Mouse (Mus musculus): ENCODE measurements around the gene Trim65. TPM values are rescaled to one million over a fixed set of nuclear protein-coding genes. Genes with fewer than 3 reads are reported as not detected.

Gene Trim65
- polyA plus RNA-seq, 1 experiment from 2014 or later = 7.7 TPM

- WGBS = 91% methylated on average over 2 of the region's 2 CpGs
- no peak overlapping the region for H3K4me2 ChIP-seq (ENCODE audit: low read depth, low read length)
- no peak overlapping the region for H3K27ac ChIP-seq (ENCODE audit: low read length)
These were observed 25.9 kb downstream of the Trim65 start for GRCm38 (mm10) chr11:116105065-116105464.

GRCm38 (mm10) chr11:116104006-116104646 lies 26.8 kb downstream of the Trim65 start:
- H3K4me1 ChIP-seq (ENCODE audit: control insufficient read depth, insufficient read depth, low read length) = peaks cover 80% of the 10 kb centered on the region
- 37% methylated on average over 14 of the region's 14 CpGs for WGBS
- ATAC-seq = peak; percentile 68
- no peaks in the 10 kb centered on the region for H3K9me3 ChIP-seq (ENCODE audit: control insufficient read depth, low read length)
- no peaks in the 10 kb centered on the region for H3K36me3 ChIP-seq (ENCODE audit: control insufficient read depth, insufficient read depth, low read length)
- H3K4me2 ChIP-seq (ENCODE audit: low read depth, low read length) = no peak overlapping the region
- H3K9ac ChIP-seq (ENCODE audit: low read depth, low read length) = peak overlapping the region; percentile 17; the same call in 1 of the 2 replicates
- H3K27ac ChIP-seq (ENCODE audit: low read length) = peak overlapping the region; percentile 70
- H3K27me3 ChIP-seq (replicated peaks; ENCODE audit: control insufficient read depth, insufficient read depth, low read length) = peaks cover 20% of the 10 kb centered on the region; the same call in 1 of the 2 replicates
- no peak overlapping the region for H3K4me3 ChIP-seq (ENCODE audit: low read length)

More at GRCm38 (mm10) chr11:116105065-116105464, 25.9 kb downstream of the Trim65 start:
- H3K4me3 ChIP-seq (ENCODE audit: low read length) = no peak overlapping the region
- H3K9me3 ChIP-seq (ENCODE audit: control insufficient read depth, low read length) = no peaks in the 10 kb centered on the region
- ATAC-seq = no peak
- H3K27me3 ChIP-seq (replicated peaks; ENCODE audit: control insufficient read depth, insufficient read depth, low read length) = peaks cover 29% of the 10 kb centered on the region; the same call in 1 of the 2 replicates
- peaks cover 84% of the 10 kb centered on the region for H3K4me1 ChIP-seq (ENCODE audit: control insufficient read depth, insufficient read depth, low read length)
- no peak overlapping the region for H3K9ac ChIP-seq (ENCODE audit: low read depth, low read length)
- H3K36me3 ChIP-seq (ENCODE audit: control insufficient read depth, insufficient read depth, low read length) = no peaks in the 10 kb centered on the region

DNA sequence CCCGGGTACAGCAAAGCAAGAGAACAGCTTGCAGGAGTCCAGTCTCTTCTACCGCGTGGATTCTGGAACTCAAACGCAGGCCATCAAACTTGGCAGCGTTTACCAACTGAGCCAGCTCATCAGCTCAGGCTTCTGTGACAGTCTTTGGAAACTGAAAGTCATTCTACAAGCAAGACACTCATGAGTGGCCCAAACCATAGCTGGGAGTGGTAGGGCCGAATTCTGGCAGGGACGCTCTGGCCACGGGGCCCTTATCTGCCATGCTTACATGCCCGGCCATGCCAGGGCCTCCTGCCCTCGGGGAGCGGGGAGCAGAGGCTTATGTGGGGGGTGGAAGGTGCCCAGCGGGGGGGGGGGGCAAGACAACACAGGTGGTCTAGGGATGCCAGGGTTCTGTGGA lies 27.4 kb downstream of the Trim65 start:
- H3K27ac ChIP-seq (ENCODE audit: low read length) = peak overlapping the region; percentile 70
- no peaks in the 10 kb centered on the region for H3K9me3 ChIP-seq (ENCODE audit: control insufficient read depth, low read length)
- peaks cover 79% of the 10 kb centered on the region for H3K4me1 ChIP-seq (ENCODE audit: control insufficient read depth, insufficient read depth, low read length)
- H3K4me2 ChIP-seq (ENCODE audit: low read depth, low read length) = no peak overlapping the region
- no peak overlapping the region for H3K4me3 ChIP-seq (ENCODE audit: low read length)
- ATAC-seq = no peak
- H3K9ac ChIP-seq (ENCODE audit: low read depth, low read length) = peak overlapping the region; percentile 17; the same call in 1 of the 2 replicates
- H3K27me3 ChIP-seq (replicated peaks; ENCODE audit: control insufficient read depth, insufficient read depth, low read length) = peaks cover 15% of the 10 kb centered on the region; the same call in 1 of the 2 replicates
- H3K36me3 ChIP-seq (ENCODE audit: control insufficient read depth, insufficient read depth, low read length) = no peaks in the 10 kb centered on the region
- 74% methylated on average over 12 of the region's 12 CpGs for WGBS

DNA sequence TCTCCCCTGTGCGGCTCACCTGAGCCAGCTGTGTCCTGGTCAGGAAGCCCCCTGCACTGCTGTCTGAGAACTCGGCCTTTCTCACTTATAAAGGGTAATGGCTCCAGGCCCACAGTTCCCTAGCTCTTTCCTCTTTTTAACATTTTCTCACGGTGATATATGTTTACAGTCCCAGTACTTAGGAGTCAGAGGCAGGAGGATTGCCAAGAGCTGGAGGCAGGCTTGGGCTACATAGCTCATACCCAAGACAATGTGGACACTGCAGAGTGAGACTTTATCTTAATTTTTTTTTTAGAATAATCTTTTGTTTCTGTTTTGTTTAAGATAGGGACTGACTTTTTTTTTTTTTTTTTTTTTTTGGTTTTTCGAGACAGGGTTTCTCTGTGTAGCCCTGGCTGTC lies 28.5 kb downstream of the Trim65 start:
- ATAC-seq = no peak
- Histone ChIP-seq H3K9me3 (ENCODE audit: control insufficient read depth, low read length) (no peaks in the 10 kb centered on the region), H3K36me3 (ENCODE audit: control insufficient read depth, insufficient read depth, low read length) (no peaks in the 10 kb centered on the region), H3K27me3 (replicated peaks; ENCODE audit: control insufficient read depth, insufficient read depth, low read length) (peaks cover 5% of the 10 kb centered on the region; the same call in 1 of the 2 replicates), H3K27ac (ENCODE audit: low read length) (peak overlapping the region; percentile 91), H3K9ac (ENCODE audit: low read depth, low read length) (peak overlapping the region; percentile 60), H3K4me2 (ENCODE audit: low read depth, low read length) (no peak overlapping the region), H3K4me1 (ENCODE audit: control insufficient read depth, insufficient read depth, low read length) (peaks cover 70% of the 10 kb centered on the region), H3K4me3 (ENCODE audit: low read length) (no peak overlapping the region)
- WGBS = 54% methylated on average over 3 of the region's 4 CpGs

GRCm38 (mm10) chr11:116101931-116102381 lies 29.0 kb downstream of the Trim65 start:
- peak overlapping the region; percentile 91 for H3K27ac ChIP-seq (ENCODE audit: low read length)
- 22% methylated on average over 11 of the region's 11 CpGs for WGBS
- no peaks in the 10 kb centered on the region for H3K36me3 ChIP-seq (ENCODE audit: control insufficient read depth, insufficient read depth, low read length)
- peaks cover 65% of the 10 kb centered on the region for H3K4me1 ChIP-seq (ENCODE audit: control insufficient read depth, insufficient read depth, low read length)
- peak; percentile 42 for ATAC-seq
- no peaks in the 10 kb centered on the region for H3K9me3 ChIP-seq (ENCODE audit: control insufficient read depth, low read length)
- H3K4me2 ChIP-seq (ENCODE audit: low read depth, low read length) = peak overlapping the region; percentile 35
- H3K9ac ChIP-seq (ENCODE audit: low read depth, low read length) = peak overlapping the region; percentile 60
- no peak overlapping the region for H3K4me3 ChIP-seq (ENCODE audit: low read length)
- H3K27me3 ChIP-seq (replicated peaks; ENCODE audit: control insufficient read depth, insufficient read depth, low read length) = no peaks in the 10 kb centered on the region

DNA sequence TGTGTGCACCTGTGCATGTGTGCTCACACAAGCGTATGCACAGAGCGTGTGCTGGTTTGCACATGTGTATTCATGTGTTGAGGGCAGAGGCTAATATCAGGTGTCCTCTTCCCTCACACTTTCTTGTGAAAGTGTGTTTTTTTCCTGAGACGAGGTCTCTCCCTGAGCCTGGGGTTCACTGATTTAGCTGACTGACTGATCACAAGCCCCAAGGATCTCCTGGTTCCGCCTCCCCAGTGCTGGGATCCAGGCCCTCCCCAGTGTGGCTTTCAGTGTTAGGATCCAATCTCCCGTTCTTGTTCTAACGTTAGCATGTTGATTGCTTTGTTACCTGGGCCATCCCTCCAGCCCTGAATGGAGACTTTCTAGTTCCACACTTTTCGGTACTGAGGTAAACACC lies 30.1 kb downstream of the Trim65 start:
- Histone ChIP-seq H3K4me1 (ENCODE audit: control insufficient read depth, insufficient read depth, low read length) (peaks cover 53% of the 10 kb centered on the region), H3K4me2 (ENCODE audit: low read depth, low read length) (no peak overlapping the region)

DNA sequence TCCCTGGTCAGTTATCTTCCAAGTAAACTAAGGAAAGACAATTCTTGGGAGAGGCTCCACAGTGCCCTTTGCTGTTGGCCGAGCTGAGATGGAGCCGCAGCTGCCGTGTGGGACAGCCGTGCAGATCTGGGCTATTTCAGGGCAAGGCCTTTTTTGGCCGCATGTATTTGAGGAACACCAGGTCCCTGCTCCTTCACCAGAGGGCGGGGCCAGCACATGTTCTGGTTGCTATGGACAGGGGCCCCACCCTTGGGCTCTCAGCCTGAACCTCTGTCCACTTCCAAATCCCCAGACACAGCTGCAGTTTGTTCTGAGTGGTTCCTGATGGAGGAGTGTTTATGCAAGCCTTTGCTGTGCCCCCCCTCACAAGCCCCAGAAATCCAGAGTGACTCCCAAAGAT lies 30.5 kb downstream of the Trim65 start:
- Histone ChIP-seq H3K4me2 (ENCODE audit: low read depth, low read length) (no peak overlapping the region), H3K9ac (ENCODE audit: low read depth, low read length) (peak overlapping the region; percentile 8; the same call in 1 of the 2 replicates)
- ATAC-seq = peak; percentile 41

More for the DNA sequence above, 30.1 kb downstream of the Trim65 start:
- Histone ChIP-seq H3K4me3 (ENCODE audit: low read length) (no peak overlapping the region), H3K36me3 (ENCODE audit: control insufficient read depth, insufficient read depth, low read length) (no peaks in the 10 kb centered on the region), H3K9ac (ENCODE audit: low read depth, low read length) (0 out of 2 replicates have a peak overlapping the region, but pooled peaks have one; percentile 8), H3K9me3 (ENCODE audit: control insufficient read depth, low read length) (peaks cover 4% of the 10 kb centered on the region), H3K27me3 (replicated peaks; ENCODE audit: control insufficient read depth, insufficient read depth, low read length) (no peaks in the 10 kb centered on the region), H3K27ac (ENCODE audit: low read length) (peak overlapping the region; percentile 91)
- WGBS = 82% methylated on average over 7 of the region's 7 CpGs
- ATAC-seq = no peak

DNA sequence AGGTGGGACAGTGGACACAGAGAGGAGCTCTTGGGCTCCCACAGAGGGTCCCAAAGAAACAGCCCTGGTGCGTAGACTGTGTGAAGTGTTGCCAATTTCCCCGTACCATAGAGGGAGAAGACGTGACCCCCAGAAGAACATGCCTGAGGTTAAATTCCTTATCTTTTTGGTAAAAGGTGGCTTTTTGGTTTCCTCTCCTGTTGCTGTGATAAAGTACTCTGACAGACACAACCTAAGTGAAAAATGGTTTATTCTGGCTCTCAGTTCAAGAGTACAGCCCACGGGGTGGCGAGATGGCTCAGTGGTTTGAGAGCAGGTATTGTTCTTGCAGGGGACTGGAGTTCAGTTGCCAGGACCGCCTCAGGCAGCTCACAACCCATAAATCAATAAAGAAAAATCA lies 31.5 kb downstream of the Trim65 start:
- no peak overlapping the region for H3K4me3 ChIP-seq (ENCODE audit: low read length)
- no peaks in the 10 kb centered on the region for H3K27me3 ChIP-seq (replicated peaks; ENCODE audit: control insufficient read depth, insufficient read depth, low read length)
- ATAC-seq = no peak
- H3K4me1 ChIP-seq (ENCODE audit: control insufficient read depth, insufficient read depth, low read length) = peaks cover 49% of the 10 kb centered on the region
- H3K27ac ChIP-seq (ENCODE audit: low read length) = peak overlapping the region; percentile 36
- WGBS = 86% methylated on average over 6 of the region's 6 CpGs
- no peak overlapping the region for H3K9ac ChIP-seq (ENCODE audit: low read depth, low read length)
- peaks cover 4% of the 10 kb centered on the region for H3K9me3 ChIP-seq (ENCODE audit: control insufficient read depth, low read length)
- no peaks in the 10 kb centered on the region for H3K36me3 ChIP-seq (ENCODE audit: control insufficient read depth, insufficient read depth, low read length)
- no peak overlapping the region for H3K4me2 ChIP-seq (ENCODE audit: low read depth, low read length)

More for the DNA sequence above, 30.5 kb downstream of the Trim65 start:
- no peaks in the 10 kb centered on the region for H3K27me3 ChIP-seq (replicated peaks; ENCODE audit: control insufficient read depth, insufficient read depth, low read length)
- no peak overlapping the region for H3K4me3 ChIP-seq (ENCODE audit: low read length)
- H3K9me3 ChIP-seq (ENCODE audit: control insufficient read depth, low read length) = peaks cover 4% of the 10 kb centered on the region
- peaks cover 52% of the 10 kb centered on the region for H3K4me1 ChIP-seq (ENCODE audit: control insufficient read depth, insufficient read depth, low read length)
- H3K36me3 ChIP-seq (ENCODE audit: control insufficient read depth, insufficient read depth, low read length) = no peaks in the 10 kb centered on the region
- H3K27ac ChIP-seq (ENCODE audit: low read length) = peak overlapping the region; percentile 91
- 29% methylated on average over 6 of the region's 6 CpGs for WGBS

GRCm38 (mm10) chr11:116098711-116099460 lies 32.0 kb downstream of the Trim65 start:
- no peaks in the 10 kb centered on the region for H3K36me3 ChIP-seq (ENCODE audit: control insufficient read depth, insufficient read depth, low read length)
- H3K4me1 ChIP-seq (ENCODE audit: control insufficient read depth, insufficient read depth, low read length) = peaks cover 44% of the 10 kb centered on the region
- 56% methylated on average over 14 of the region's 14 CpGs for WGBS
- H3K27ac ChIP-seq (ENCODE audit: low read length) = peak overlapping the region; percentile 36
- no peak overlapping the region for H3K9ac ChIP-seq (ENCODE audit: low read depth, low read length)
- no peaks in the 10 kb centered on the region for H3K27me3 ChIP-seq (replicated peaks; ENCODE audit: control insufficient read depth, insufficient read depth, low read length)
- peaks cover 4% of the 10 kb centered on the region for H3K9me3 ChIP-seq (ENCODE audit: control insufficient read depth, low read length)
- no peak overlapping the region for H3K4me3 ChIP-seq (ENCODE audit: low read length)
- ATAC-seq = no peak
- H3K4me2 ChIP-seq (ENCODE audit: low read depth, low read length) = no peak overlapping the region
